ENCODE assay signal across 19 mouse cellular contexts in the genomic region with DNA sequence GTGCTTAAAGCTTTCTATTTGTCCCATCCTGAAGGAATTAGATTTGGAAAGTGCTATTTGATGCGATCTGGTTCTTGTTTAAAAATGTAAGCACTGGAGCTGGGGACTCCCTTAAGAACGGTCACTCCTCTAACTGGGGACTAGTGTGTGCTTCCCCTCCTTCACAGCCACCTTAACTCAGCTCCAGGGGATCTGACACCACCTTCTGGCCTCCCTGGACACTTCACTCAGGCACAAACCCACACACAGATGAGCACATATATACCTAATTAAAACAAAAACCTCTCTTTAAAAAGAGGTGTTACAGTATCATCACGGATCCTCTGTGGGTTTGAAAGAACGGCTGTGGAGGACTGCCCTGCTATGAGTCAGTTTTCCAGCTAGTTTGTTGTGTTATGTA. TPM values are rescaled to one million over a fixed set of nuclear protein-coding genes. Genes with fewer than 3 reads are reported as not detected.
A peak's percentile ranks its signal among the peaks of the same experiment; 100 is the strongest.
DNase-seq lines count a peak whose midpoint lies in the region; ATAC-seq and TF ChIP-seq lines count a peak whose summit lies in the region.
"Had no signal": no experiment of that assay in that cellular context is flagged by ENCODE, and none has a peak within 500 bp of the region (broad histone marks: within the 10 kb centered on the region; RNA-seq: fewer than 3 reads in every experiment).

No protein-coding gene starts in this region.

- no peak overlapping the region for H3K4me2 ChIP-seq in heart, embryonic 11.5 days
- H3K4me2 ChIP-seq in liver, embryonic 12.5 days: no peak overlapping the region
- H3K4me2 ChIP-seq in liver, postnatal 0 days (ENCODE audit: low read depth, low read length): no peak overlapping the region
- H3K4me2 ChIP-seq: heart, embryonic 13.5 days; hindbrain, embryonic 14.5 days; liver, embryonic 15.5 days had no signal

- H3K36me3 ChIP-seq in heart, embryonic 11.5 days (ENCODE audit: control insufficient read depth, insufficient read depth, low read length): peaks cover 8% of the 10 kb centered on the region
- H3K36me3 ChIP-seq in liver, embryonic 12.5 days: peaks cover 98% of the 10 kb centered on the region
- H3K36me3 ChIP-seq in MEL (ENCODE audit: control insufficient read depth in 1 of 2, insufficient read depth in 2 of 2, low read length in 2 of 2): peaks cover 0 to 55% of the 10 kb centered on the region in 2 experiments; a peak in 2 of 4 replicates
- peaks cover 63% of the 10 kb centered on the region for H3K36me3 ChIP-seq in liver, postnatal 0 days (replicated peaks; ENCODE audit: insufficient read depth, low read length)

- TF ChIP-seq RAD21 in MEL (IDR thresholded peaks at IDR 0.05; ENCODE audit: low read depth, low read length): peak; percentile 2; the same call in 1 of the 2 replicates

- H3K27me3 ChIP-seq in heart, embryonic 11.5 days (ENCODE audit: control insufficient read depth, insufficient read depth, low read length): no peaks in the 10 kb centered on the region
- no peaks in the 10 kb centered on the region for H3K27me3 ChIP-seq in liver, embryonic 12.5 days (replicated peaks)
- H3K27me3 ChIP-seq in MEL (ENCODE audit: control insufficient read depth in 1 of 2, insufficient read depth in 2 of 2, low read length in 2 of 2): no peaks in the 10 kb centered on the region
- no peaks in the 10 kb centered on the region for H3K27me3 ChIP-seq in liver, postnatal 0 days (ENCODE audit: insufficient read depth, low read length)
- H3K27me3 ChIP-seq: heart, embryonic 13.5 days; liver, embryonic 15.5 days had no signal

- TF ChIP-seq EP300 in MEL (IDR thresholded peaks at IDR 0.05; ENCODE audit: low read depth in 1 of 2, low read length in 2 of 2): no peak
- no peak for TF ChIP-seq EP300 in liver, postnatal 0 days (IDR thresholded peaks at IDR 0.05; ENCODE audit: low read depth)

- H3K4me1 ChIP-seq in heart, embryonic 11.5 days (ENCODE audit: control insufficient read depth, insufficient read depth, low read length): no peaks in the 10 kb centered on the region
- H3K4me1 ChIP-seq in liver, embryonic 12.5 days: peaks cover 62% of the 10 kb centered on the region
- H3K4me1 ChIP-seq in MEL (ENCODE audit: control insufficient read depth in 1 of 2, insufficient read depth in 2 of 2, low read length in 2 of 2): no peaks in the 10 kb centered on the region
- peaks cover 8% of the 10 kb centered on the region for H3K4me1 ChIP-seq in liver, postnatal 0 days (ENCODE audit: insufficient read depth)

- no peak overlapping the region for H3K4me3 ChIP-seq in heart, embryonic 11.5 days (ENCODE audit: low read depth, low read length)
- H3K4me3 ChIP-seq in liver, embryonic 12.5 days: no peak overlapping the region
- no peak overlapping the region for H3K4me3 ChIP-seq in MEL (ENCODE audit: control insufficient read depth in 1 of 2, insufficient read depth in 1 of 2, low read depth in 2 of 2, low read length in 2 of 2)
- no peak overlapping the region for H3K4me3 ChIP-seq in liver, postnatal 0 days (ENCODE audit: low read depth, low read length)
- H3K4me3 ChIP-seq: heart, embryonic 13.5 days; liver, embryonic 15.5 days had no signal

- peak; percentile 71 for DNase-seq in heart, adult 11 months
- DNase-seq in liver (no peak), MEL (ENCODE audit: low read depth, low spot score) (no peak)
- no peak for DNase-seq in liver, postnatal 0 days
- DNase-seq in adrenal gland, postnatal 14 days: no peak
- DNase-seq in testis, postnatal 10 days (ENCODE audit: low spot score): no peak
- DNase-seq: adrenal gland, adult 8-10 months; cerebellum, adult 11-12 months; cerebellum, postnatal 25 days; heart, postnatal 36 days; right cerebral cortex, postnatal 14 days had no signal

- peaks cover 2% of the 10 kb centered on the region; the same call in 1 of the 2 replicates for H3K79me2 ChIP-seq in MEL (ENCODE audit: control insufficient read depth, insufficient read depth, low read length, poor library complexity)

- H3K27ac ChIP-seq in heart, embryonic 11.5 days (ENCODE audit: low read depth, low read length): no peak overlapping the region
- H3K27ac ChIP-seq in liver, embryonic 12.5 days: peak overlapping the region; percentile 3; the same call in 1 of the 2 replicates
- H3K27ac ChIP-seq in MEL (ENCODE audit: control insufficient read depth, low read depth, low read length): no peak overlapping the region
- H3K27ac ChIP-seq in liver, postnatal 0 days (ENCODE audit: low read depth): no peak overlapping the region
- H3K27ac ChIP-seq: heart, embryonic 13.5 days; hindbrain, embryonic 14.5 days had no signal

- no peak for ATAC-seq in heart, embryonic 11.5 days (replicated peaks; ENCODE audit: insufficient number of reproducible peaks, low FRiP score, low TSS enrichment)
- ATAC-seq in liver, embryonic 12.5 days: no peak
- no peak for ATAC-seq in liver, postnatal 0 days
- ATAC-seq: forebrain, embryonic 14.5 days; intestine, embryonic 16.5 days; midbrain, embryonic 16.5 days had no signal

- 0 out of 6 replicates have a peak, but pooled peaks of 1 of the 3 experiments have one; percentile 4 for TF ChIP-seq CTCF in MEL (IDR thresholded peaks at IDR 0.05 in 2 of 3, conservative IDR thresholded peaks at IDR 0.05 in 1 of 3; ENCODE audit: control insufficient read depth in 1 of 3, insufficient read depth in 1 of 3, low read depth in 2 of 3, low read length in 3 of 3, poor library complexity in 1 of 3, severe bottlenecking in 1 of 3)
- peak; percentile 37 for TF ChIP-seq CTCF in liver, postnatal 0 days (IDR thresholded peaks at IDR 0.05; ENCODE audit: low read depth)

- H3K9me3 ChIP-seq in heart, embryonic 11.5 days (replicated peaks; ENCODE audit: control insufficient read depth, low read length): no peaks in the 10 kb centered on the region
- no peaks in the 10 kb centered on the region for H3K9me3 ChIP-seq in liver, embryonic 12.5 days (replicated peaks)
- no peaks in the 10 kb centered on the region for H3K9me3 ChIP-seq in MEL (replicated peaks; ENCODE audit: insufficient read depth, low read length)
- H3K9me3 ChIP-seq in liver, postnatal 0 days (ENCODE audit: low read length): no peaks in the 10 kb centered on the region
- H3K9me3 ChIP-seq: heart, embryonic 13.5 days; liver, embryonic 15.5 days had no signal

- 83% methylated on average over 4 of the region's 4 CpGs for WGBS in heart, embryonic 11.5 days (ENCODE audit: insufficient replicate concordance)
- 85% methylated on average over 4 of the region's 4 CpGs for WGBS in liver, embryonic 12.5 days (ENCODE audit: insufficient replicate concordance)
- WGBS in liver, postnatal 0 days (ENCODE audit: insufficient replicate concordance): 77% methylated on average over 4 of the region's 4 CpGs

- no peak overlapping the region for H3K9ac ChIP-seq in heart, embryonic 11.5 days (ENCODE audit: low read depth, low read length)
- H3K9ac ChIP-seq in liver, embryonic 12.5 days: no peak overlapping the region
- no peak overlapping the region for H3K9ac ChIP-seq in MEL (ENCODE audit: control insufficient read depth, low read depth, low read length, poor library complexity, severe bottlenecking)
- H3K9ac ChIP-seq in liver, postnatal 0 days (replicated peaks): no peak overlapping the region
- H3K9ac ChIP-seq: heart, embryonic 13.5 days; hindbrain, embryonic 14.5 days; liver, embryonic 15.5 days had no signal

- TF ChIP-seq POLR2A in MEL (IDR thresholded peaks at IDR 0.05; ENCODE audit: control insufficient read depth in 1 of 2, insufficient read depth in 1 of 2, low read depth in 1 of 2, low read length in 2 of 2, poor library complexity in 1 of 2): no peak

TF ChIP-seq in MEL, 35 proteins besides CTCF, POLR2A, EP300 and RAD21:
- TF ChIP-seq SMC3 (IDR thresholded peaks at IDR 0.05; ENCODE audit: low read depth, low read length) (0 out of 2 replicates have a peak, but pooled peaks have one; percentile 9), POLR2AphosphoS5 (IDR thresholded peaks at IDR 0.05; ENCODE audit: borderline replicate concordance, low read depth, low read length) (no peak)

RNA-seq across cellular contexts. Expression of a gene that starts 23.0 kb away (rescaled TPM):
- polyA plus RNA-seq in heart, embryonic 11.5 days (2014; fragmentation: Nextera tagmentation; extraction: Ambion mirVana): 60.4 and 64.4 TPM in 2 replicates
- polyA plus RNA-seq in liver, embryonic 12.5 days (2016; fragmentation: Nextera tagmentation; extraction: Ambion mirVana): 64.7 and 71.1 TPM in 2 replicates
- total RNA-seq in MEL (2012; rRNA removed): 74.9 and 94.1 TPM in 2 replicates
- polyA plus RNA-seq in MEL (2012; ENCODE audit: insufficient read depth in 1 of 2, insufficient read length in 2 of 2, low read depth in 1 of 2, low replicate concordance in 2 of 2, missing spikeins in 1 of 2): 10 to 100 TPM in 1 of 2 experiments, not detected in 1; 73.5 TPM
- 31.9 and 32.7 TPM in 2 replicates for polyA plus RNA-seq in liver, postnatal 0 days (2015; fragmentation: Nextera tagmentation; extraction: Ambion mirVana)
- 62.1 and 62.6 TPM in 2 replicates for total RNA-seq in adrenal gland, postnatal 14 days (2021)
